Mouse (Mus musculus): ENCODE results near the gene Adam1b. TPM values are rescaled to one million over a fixed set of nuclear protein-coding genes. Genes with fewer than 3 reads are reported as not detected.

Gene Adam1b
- polyA plus RNA-seq, 2 experiments, result not detected

GRCm38 (mm10) chr5:121462171-121462502, 41.1 kb downstream of the Adam1b start:
- Histone ChIP-seq H3K27me3 (ENCODE audit: control insufficient read depth, insufficient read depth, low read length) (no peaks in the 10 kb centered on the region), H3K9ac (replicated peaks) (no peak overlapping the region), H3K36me3 (replicated peaks; ENCODE audit: control insufficient read depth, insufficient read depth, low read depth) (no peaks in the 10 kb centered on the region), H3K27ac (peak overlapping the region; percentile 2; the same call in 1 of the 2 replicates), H3K4me2 (ENCODE audit: low read depth) (peak overlapping the region; percentile 0), H3K4me1 (replicated peaks; ENCODE audit: control insufficient read depth in 2 of 2, insufficient read depth in 2 of 2, low read length in 1 of 2) (peaks cover 3 to 17% of the 10 kb centered on the region in 2 experiments; a peak in 3 of 4 replicates), H3K4me3 (ENCODE audit: insufficient read depth in 1 of 2, low read depth in 2 of 2, low read length in 2 of 2) (no peak overlapping the region), H3K9me3 (ENCODE audit: control insufficient read depth, low read length) (no peaks in the 10 kb centered on the region)
- TF ChIP-seq CTCF (IDR thresholded peaks at IDR 0.05; ENCODE audit: low read depth) (no peak), EP300 (IDR thresholded peaks at IDR 0.05; ENCODE audit: low read depth) (no peak)
- WGBS (ENCODE audit: insufficient replicate concordance), result 14% methylated on average over 1 of the region's 1 CpGs
- DNase-seq (ENCODE audit: low read depth in 3 of 3, low spot score in 3 of 3), result no peak
- peak; percentile 38; the same call in 1 of the 2 replicates for ATAC-seq (ENCODE audit: insufficient read depth)

- peak overlapping the region; percentile 0 for H3K4me2 ChIP-seq (ENCODE audit: low read depth)
- ATAC-seq (ENCODE audit: insufficient read depth), result peak; percentile 80
- TF ChIP-seq EP300 (IDR thresholded peaks at IDR 0.05; ENCODE audit: low read depth) (peak; percentile 46; the same call in 1 of the 2 replicates), CTCF (IDR thresholded peaks at IDR 0.05; ENCODE audit: low read depth) (no peak)
Observed at GRCm38 (mm10) chr5:121461339-121462170, 41.7 kb downstream of the Adam1b start.

GRCm38 (mm10) chr5:121455510-121456265, 47.5 kb downstream of the Adam1b start:
- 43% methylated on average over 9 of the region's 9 CpGs for WGBS (ENCODE audit: insufficient replicate concordance)
- Histone ChIP-seq H3K36me3 (replicated peaks; ENCODE audit: control insufficient read depth, insufficient read depth, low read depth) (no peaks in the 10 kb centered on the region), H3K4me3 (ENCODE audit: insufficient read depth in 1 of 2, low read depth in 2 of 2, low read length in 2 of 2) (no peak overlapping the region), H3K4me1 (replicated peaks; ENCODE audit: control insufficient read depth in 2 of 2, insufficient read depth in 2 of 2, low read length in 1 of 2) (peaks cover 8 to 11% of the 10 kb centered on the region in 2 experiments), H3K27me3 (ENCODE audit: control insufficient read depth, insufficient read depth, low read length) (no peaks in the 10 kb centered on the region), H3K9ac (replicated peaks) (no peak overlapping the region), H3K9me3 (ENCODE audit: control insufficient read depth, low read length) (no peaks in the 10 kb centered on the region), H3K27ac (no peak overlapping the region), H3K4me2 (ENCODE audit: low read depth) (no peak overlapping the region)
- ATAC-seq (ENCODE audit: insufficient read depth), result no peak
- no peak for DNase-seq (ENCODE audit: low read depth in 3 of 3, low spot score in 3 of 3)
- no peak for TF ChIP-seq CTCF (IDR thresholded peaks at IDR 0.05; ENCODE audit: low read depth)
- no peak for TF ChIP-seq EP300 (IDR thresholded peaks at IDR 0.05; ENCODE audit: low read depth)

More at GRCm38 (mm10) chr5:121461339-121462170, 41.7 kb downstream of the Adam1b start:
- no peak overlapping the region for H3K9ac ChIP-seq (replicated peaks)
- H3K36me3 ChIP-seq (replicated peaks; ENCODE audit: control insufficient read depth, insufficient read depth, low read depth), result no peaks in the 10 kb centered on the region
- peaks cover 3 to 17% of the 10 kb centered on the region in 2 experiments for H3K4me1 ChIP-seq (replicated peaks; ENCODE audit: control insufficient read depth in 2 of 2, insufficient read depth in 2 of 2, low read length in 1 of 2)
- no peak overlapping the region; the same call in 1 of the 2 replicates for H3K27ac ChIP-seq
- WGBS (ENCODE audit: insufficient replicate concordance), result 35% methylated on average over 4 of the region's 4 CpGs
- DNase-seq (ENCODE audit: low read depth in 3 of 3, low spot score in 3 of 3), result no peak
- H3K9me3 ChIP-seq (ENCODE audit: control insufficient read depth, low read length), result no peaks in the 10 kb centered on the region
- H3K27me3 ChIP-seq (ENCODE audit: control insufficient read depth, insufficient read depth, low read length), result no peaks in the 10 kb centered on the region
- no peak overlapping the region for H3K4me3 ChIP-seq (ENCODE audit: insufficient read depth in 1 of 2, low read depth in 2 of 2, low read length in 2 of 2)

GRCm38 (mm10) chr5:121454503-121454782, 48.8 kb downstream of the Adam1b start:
- Histone ChIP-seq H3K27me3 (ENCODE audit: control insufficient read depth, insufficient read depth, low read length) (no peaks in the 10 kb centered on the region), H3K9me3 (ENCODE audit: control insufficient read depth, low read length) (no peaks in the 10 kb centered on the region), H3K4me2 (ENCODE audit: low read depth) (no peak overlapping the region), H3K36me3 (replicated peaks; ENCODE audit: control insufficient read depth, insufficient read depth, low read depth) (peaks cover 4% of the 10 kb centered on the region; the same call in 1 of the 2 replicates), H3K27ac (no peak overlapping the region), H3K4me1 (replicated peaks; ENCODE audit: control insufficient read depth in 2 of 2, insufficient read depth in 2 of 2, low read length in 1 of 2) (peaks cover 8 to 15% of the 10 kb centered on the region in 2 experiments), H3K4me3 (ENCODE audit: insufficient read depth in 1 of 2, low read depth in 2 of 2, low read length in 2 of 2) (no peak overlapping the region), H3K9ac (replicated peaks) (no peak overlapping the region)
- ATAC-seq (ENCODE audit: insufficient read depth) (no peak), DNase-seq (ENCODE audit: low read depth in 3 of 3, low spot score in 3 of 3) (no peak)
- WGBS (ENCODE audit: insufficient replicate concordance), result 77% methylated on average over 3 of the region's 3 CpGs
- TF ChIP-seq CTCF (IDR thresholded peaks at IDR 0.05; ENCODE audit: low read depth), result no peak
- no peak for TF ChIP-seq EP300 (IDR thresholded peaks at IDR 0.05; ENCODE audit: low read depth)
